Mouse (Mus musculus) A20 (cell line): ENCODE data around the gene Scml4.

Source experiments
- DNase-seq: peaks from one replicate; pipeline ENCODE4 v3.0.0-alpha.2; 2011; ENCODE audit warnings: low read depth, low spot score

Gene Scml4

GRCm38 (mm10) chr10:42947336-42947735 lies 87.2 kb downstream of the Scml4 start:
- DNase-seq: no peak

- DNase-seq: no peak
These were observed 90.1 kb downstream of the Scml4 start for GRCm38 (mm10) chr10:42950252-42950751.

GRCm38 (mm10) chr10:42951078-42952045 lies 91.2 kb downstream of the Scml4 start:
- no peak for DNase-seq

- no peak for DNase-seq
These were observed 91.9 kb downstream of the Scml4 start for GRCm38 (mm10) chr10:42952046-42952420.

GRCm38 (mm10) chr10:42953601-42954000 lies 93.4 kb downstream of the Scml4 start:
- DNase-seq: peak; percentile 7

GRCm38 (mm10) chr10:42955205-42955604 lies 95.0 kb downstream of the Scml4 start:
- DNase-seq: no peak

GRCm38 (mm10) chr10:42957881-42958651 lies 97.9 kb downstream of the Scml4 start:
- peak; percentile 57 for DNase-seq

- no peak for DNase-seq
These were observed 98.5 kb downstream of the Scml4 start for GRCm38 (mm10) chr10:42958686-42959085.

- DNase-seq: no peak
These were observed 101.6 kb downstream of the Scml4 start for GRCm38 (mm10) chr10:42961771-42962170.

GRCm38 (mm10) chr10:42962181-42962601 lies 102.0 kb downstream of the Scml4 start:
- peak; percentile 14 for DNase-seq

- DNase-seq: no peak
These were observed 102.5 kb downstream of the Scml4 start for GRCm38 (mm10) chr10:42962655-42963054.

GRCm38 (mm10) chr10:42963061-42963460 lies 102.9 kb downstream of the Scml4 start:
- DNase-seq: no peak

- DNase-seq: no peak
These were observed 108.2 kb downstream of the Scml4 start for GRCm38 (mm10) chr10:42968332-42968731.

GRCm38 (mm10) chr10:42972504-42973172 lies 112.5 kb downstream of the Scml4 start:
- DNase-seq: peak; percentile 38

GRCm38 (mm10) chr10:42973537-42973936 lies 113.4 kb downstream of the Scml4 start:
- DNase-seq: no peak

- no peak for DNase-seq
These were observed 116.4 kb downstream of the Scml4 start for GRCm38 (mm10) chr10:42976577-42976976.

- DNase-seq: no peak
These were observed 118.2 kb downstream of the Scml4 start for GRCm38 (mm10) chr10:42978346-42978745.

GRCm38 (mm10) chr10:42980999-42981757 lies 121.0 kb downstream of the Scml4 start:
- DNase-seq: no peak

- no peak for DNase-seq
These were observed 124.7 kb downstream of the Scml4 start for GRCm38 (mm10) chr10:42984886-42985285.

- DNase-seq: peak; percentile 47
These were observed 127.5 kb downstream of the Scml4 start for GRCm38 (mm10) chr10:42987594-42988052.

GRCm38 (mm10) chr10:42988627-42989026 lies 128.5 kb downstream of the Scml4 start:
- no peak for DNase-seq
